Mouse (Mus musculus) layer of hippocampus, postnatal 25 days (tissue): ENCODE measurements around the gene Itih1. TPM values are rescaled to one million over a fixed set of nuclear protein-coding genes. Genes with fewer than 3 reads are reported as not detected.
A peak's percentile ranks its signal among the peaks of the same experiment; 100 is the strongest.

Source experiments
- DNase-seq, 2 experiments: peaks; one replicate each; pipeline ENCODE4 v3.0.0; 2022; ENCODE audit warnings: mixed read lengths in 2 of 2, low spot score in 1 of 2; ENCODE audit errors: extremely low spot score in 1 of 2
- total RNA-seq, 2 experiments: library from RNA; stranded (reverse); gene quantifications; 2 replicates each; pipeline ENCODE4 v1.2.3; 2021

The Itih1 gene
- total RNA-seq, 2 experiments from 2014 or later: not detected

GRCm38 (mm10) chr14:30906001-30906400 lies 37.1 kb downstream of the Itih1 start:
- no peak for DNase-seq

GRCm38 (mm10) chr14:30904307-30904706 lies 38.8 kb downstream of the Itih1 start:
- no peak for DNase-seq

DNA sequence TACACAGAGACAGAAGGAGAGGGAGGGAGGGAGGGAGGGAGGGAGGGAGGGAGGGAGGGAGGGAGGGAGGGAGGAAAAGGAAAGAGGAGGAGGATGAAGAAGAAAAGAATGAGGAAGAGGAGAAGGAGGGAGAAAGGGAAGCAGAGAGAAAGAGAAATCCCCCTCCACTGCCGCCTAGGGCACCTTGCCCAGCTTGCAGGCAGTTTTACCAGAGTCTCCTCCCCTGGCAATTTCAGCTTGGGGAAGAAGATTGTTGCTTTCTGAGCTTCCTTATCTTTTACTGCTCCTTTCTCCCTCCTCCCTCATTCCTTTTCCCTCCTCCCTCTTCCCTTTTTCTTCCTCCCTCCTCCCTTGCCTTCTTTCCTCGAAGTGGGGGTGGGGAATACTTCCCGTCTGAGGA lies 40.1 kb downstream of the Itih1 start:
- no peak for DNase-seq

- no peak for DNase-seq
Observed at GRCm38 (mm10) chr14:30902628-30903027, 40.5 kb downstream of the Itih1 start.

DNA sequence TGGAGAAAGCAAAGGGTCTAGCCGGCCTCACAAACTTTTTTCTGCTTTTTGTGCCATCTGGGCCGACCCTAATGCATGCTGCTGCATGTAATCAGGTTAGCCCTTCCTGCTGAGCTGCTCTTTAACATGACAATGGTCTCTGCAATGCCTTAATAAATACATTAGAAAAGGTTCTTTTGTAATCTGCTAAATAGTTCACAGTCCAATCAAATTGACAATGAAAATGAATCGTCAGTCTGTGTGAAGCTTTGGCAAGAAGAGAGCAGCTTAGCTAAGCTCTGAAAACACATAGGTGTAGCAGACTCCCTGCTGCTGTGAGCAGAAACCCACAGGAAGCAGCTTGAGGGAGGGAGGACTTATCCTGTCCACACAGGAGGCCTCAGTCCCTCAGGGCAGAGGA lies 43.1 kb downstream of the Itih1 start:
- DNase-seq: no peak

DNA sequence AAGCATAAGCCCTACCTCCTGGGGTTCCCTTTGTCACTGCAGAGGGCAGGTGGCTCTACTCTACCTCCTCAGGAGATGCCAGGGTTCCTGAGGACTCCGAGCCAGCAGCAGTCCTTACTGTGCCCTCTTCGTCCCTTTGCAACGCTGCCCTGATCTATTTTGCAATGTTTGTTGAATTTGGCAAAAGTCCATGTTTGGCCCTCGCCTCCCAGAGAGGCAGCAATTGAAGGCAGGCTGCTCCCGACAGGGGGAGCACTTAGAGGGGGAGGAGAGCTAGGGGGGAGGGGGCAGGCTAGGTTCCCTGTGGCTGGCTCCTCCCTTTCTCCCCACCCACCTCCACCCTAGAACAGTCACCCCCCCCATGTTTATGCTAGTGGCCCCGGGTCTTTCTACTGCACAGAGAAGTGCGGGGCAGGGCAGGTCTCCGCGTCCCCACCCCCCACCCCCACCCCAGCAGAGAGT lies 54.8 kb downstream of the Itih1 start:
- peak in 1 of 2 experiments; percentile 22 for DNase-seq

- DNase-seq: no peak
Observed at GRCm38 (mm10) chr14:30886204-30886603, 56.9 kb downstream of the Itih1 start, which contains the start of gene Itih4. Gene Itih4 (plus strand): TSS chr14:30886476.

DNA sequence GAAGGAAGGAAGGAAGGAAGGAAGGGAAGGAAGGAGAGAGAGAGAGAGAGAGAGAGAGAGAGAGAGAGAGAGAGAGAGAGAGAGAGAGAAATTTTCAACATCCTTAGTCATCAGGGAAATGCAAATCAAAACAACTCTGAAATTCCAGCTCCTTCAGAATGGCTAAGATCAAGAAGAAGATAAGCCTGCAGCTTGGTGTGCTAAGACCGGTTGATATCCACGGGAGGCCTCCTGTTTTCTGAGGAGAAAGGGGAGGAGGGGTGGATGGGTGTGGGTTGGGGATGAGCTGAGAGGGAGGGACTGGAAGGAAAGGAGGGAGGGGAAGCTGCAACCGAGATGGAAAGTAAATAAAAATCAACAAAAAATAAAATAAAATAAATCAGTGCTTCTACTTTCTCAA lies 57.8 kb downstream of the Itih1 start:
- no peak for DNase-seq

GRCm38 (mm10) chr14:30881718-30882108 lies 61.4 kb downstream of the Itih1 start:
- DNase-seq: no peak

GRCm38 (mm10) chr14:30880811-30881717 lies 62.0 kb downstream of the Itih1 start:
- DNase-seq: peak in 1 of 2 experiments; percentile 70

GRCm38 (mm10) chr14:30880251-30880650 lies 62.8 kb downstream of the Itih1 start:
- no peak for DNase-seq

DNA sequence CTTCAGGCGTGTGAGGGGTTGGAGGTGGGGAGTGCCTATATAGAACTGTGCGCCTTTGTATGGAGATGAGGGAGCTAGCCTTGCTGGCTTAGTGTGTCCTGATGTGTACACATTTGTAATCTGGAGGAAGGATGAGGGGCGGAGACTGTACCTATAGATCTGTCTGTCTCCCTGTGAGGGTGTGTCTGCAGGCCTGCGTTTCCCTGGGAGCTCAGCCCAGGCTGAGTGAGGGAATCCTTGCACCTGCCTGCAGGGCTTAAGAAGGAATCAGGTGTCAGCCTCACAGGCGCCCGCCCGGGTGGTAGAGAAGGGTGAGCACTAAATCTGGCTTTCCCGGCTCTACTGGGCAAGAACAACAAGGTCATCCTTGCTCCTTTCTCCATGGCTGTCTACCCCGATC lies 63.3 kb downstream of the Itih1 start:
- DNase-seq: no peak

Other genes starting within 250 kb of the Itih1 start
- gene Sfmbt1, start 228.4 kb downstream of the Itih1 start, total RNA-seq: 10 to 100 TPM; 28.9 to 30.1 TPM
- 10 to 100 TPM; 19.2 to 24.6 TPM for gene Tmem110, start 117.7 kb downstream of the Itih1 start, total RNA-seq
- 1 to 10 TPM; 1.3 TPM for gene Mustn1, start 64.1 kb downstream of the Itih1 start, total RNA-seq
- not detected for gene Itih4, start 56.8 kb downstream of the Itih1 start, total RNA-seq
- gene Itih3, start 19.5 kb downstream of the Itih1 start, total RNA-seq: 10 to 100 TPM; 25.4 to 25.7 TPM
- 10 to 100 TPM; 16.9 to 17.0 TPM for gene Nek4, start 8.1 kb upstream of the Itih1 start, total RNA-seq
- gene Glt8d1, start 58.1 kb upstream of the Itih1 start, total RNA-seq: 10 to 100 TPM; 35.7 to 49.0 TPM
- 100 to 1,000 TPM; 171 to 189 TPM for gene Spcs1, start 58.4 kb upstream of the Itih1 start, total RNA-seq
- 10 to 100 TPM; 55.3 to 59.0 TPM for gene Pbrm1, start 75.8 kb upstream of the Itih1 start, total RNA-seq
- gene Gnl3, start 75.9 kb upstream of the Itih1 start, total RNA-seq: 10 to 100 TPM; 36.0 to 57.6 TPM
- 10 to 100 TPM; 28.6 to 29.6 TPM for gene Smim4, start 185.7 kb upstream of the Itih1 start, total RNA-seq
- gene Nt5dc2, start 187.8 kb upstream of the Itih1 start, total RNA-seq: 10 to 100 TPM; 12.8 to 17.9 TPM
- 10 to 100 TPM; 13.9 to 17.5 TPM for gene Stab1, start 225.4 kb upstream of the Itih1 start, total RNA-seq